Mouse (Mus musculus) liver, embryonic 15.5 days (tissue): Measurements from ENCODE around the gene Rsph10b. TPM values are rescaled to one million over a fixed set of nuclear protein-coding genes. Genes with fewer than 3 reads are reported as not detected.

Experiments used
- ATAC-seq: fragments of 200-750 bp; cut with Nextera tagmentation; 2 replicates; pipeline ENCODE4 v1.8.0; 2017; ENCODE audit warnings: moderate number of reproducible peaks, mild to moderate bottlenecking, moderate library complexity; ENCODE audit not compliant: insufficient read depth
- H3K27ac ChIP-seq: fragments of 300-500 bp; sonication (generic); replicated peaks from 2 replicates; pipeline ENCODE4 v1.5.1; 2015; ENCODE audit warnings: mild to moderate bottlenecking, inconsistent platforms
- H3K27me3 ChIP-seq: fragments of 300-500 bp; sonication (generic); 2 replicates; pipeline ENCODE4 v1.6.1; 2015; ENCODE audit warnings: mild to moderate bottlenecking, inconsistent platforms
- H3K36me3 ChIP-seq: fragments of 300-500 bp; sonication (generic); replicated peaks from 2 replicates; pipeline ENCODE4 v1.6.1; 2015; ENCODE audit warnings: moderate library complexity, mild to moderate bottlenecking, inconsistent platforms
- H3K4me1 ChIP-seq: fragments of 300-500 bp; sonication (generic); replicated peaks from 2 replicates; pipeline ENCODE4 v1.6.1; 2015; ENCODE audit warnings: inconsistent platforms
- H3K4me2 ChIP-seq: fragments of 300-500 bp; sonication (generic); 2 replicates; pipeline ENCODE4 v1.6.1; 2015; ENCODE audit warnings: moderate library complexity, mild to moderate bottlenecking, inconsistent platforms
- H3K4me3 ChIP-seq: fragments of 300-500 bp; sonication (generic); replicated peaks from 2 replicates; pipeline ENCODE4 v1.5.1; 2015; ENCODE audit warnings: mild to moderate bottlenecking, inconsistent platforms
- H3K9ac ChIP-seq: fragments of 300-500 bp; sonication (generic); 2 replicates; pipeline ENCODE4 v1.6.1; 2015; ENCODE audit warnings: moderate library complexity, mild to moderate bottlenecking, inconsistent platforms
- H3K9me3 ChIP-seq: fragments of 300-500 bp; sonication (generic); replicated peaks from 2 replicates; pipeline ENCODE4 v1.6.1; 2016; ENCODE audit warnings: inconsistent platforms
- WGBS: fragments of 180-500 bp; shearing (Covaris S2); methylation state at CpG from one replicate; pipeline ENCODE4 v1.1.7; 2015; ENCODE audit warnings: mixed read lengths; ENCODE audit not compliant: insufficient replicate concordance; 5-methylcytosine and 5-hydroxymethylcytosine counted together
- polyA plus RNA-seq: library from polyadenylated mRNA; unstranded; fragments of >200 nt; fragmentation: Nextera tagmentation; extraction: Ambion mirVana; gene quantifications from 2 replicates; pipeline ENCODE4 v1.2.1, GENCODE M21; 2015

The Rsph10b gene
- polyA plus RNA-seq, 1 experiment from 2014 or later, result 0.70 TPM

DNA sequence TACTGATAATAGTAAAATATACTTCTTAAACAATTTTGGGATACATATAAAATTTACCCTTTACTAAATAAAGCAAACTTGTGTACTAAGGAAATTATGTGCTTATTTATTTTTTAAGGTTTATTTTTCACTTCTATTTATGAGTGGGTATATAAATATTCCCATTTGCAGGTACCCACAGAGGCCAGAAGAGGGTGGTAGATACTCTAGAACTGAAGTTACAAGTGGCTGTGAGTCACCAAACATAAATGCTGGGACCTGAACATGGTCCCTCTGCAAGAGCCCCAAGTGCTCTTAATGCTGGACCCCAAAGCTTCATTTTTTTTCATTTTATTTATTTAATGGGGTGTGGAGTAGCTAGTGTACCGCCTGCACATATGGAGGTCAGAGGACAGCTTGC, 1.0 kb downstream of the Rsph10b start:
- no peak overlapping the region for H3K4me2 ChIP-seq
- no peaks in the 10 kb centered on the region; the same call in 1 of the 2 replicates for H3K27me3 ChIP-seq
- H3K27ac ChIP-seq, result no peak overlapping the region
- no peaks in the 10 kb centered on the region for H3K9me3 ChIP-seq
- H3K36me3 ChIP-seq, result peaks cover 37% of the 10 kb centered on the region
- H3K4me1 ChIP-seq, result peaks cover 7% of the 10 kb centered on the region; the same call in 1 of the 2 replicates
- ATAC-seq, result no peak
- 94% methylated on average over 1 of the region's 1 CpGs for WGBS
- H3K4me3 ChIP-seq, result no peak overlapping the region
- no peak overlapping the region for H3K9ac ChIP-seq

GRCm38 (mm10) chr5:143936156-143936555, 3.3 kb downstream of the Rsph10b start:
- no peak for ATAC-seq
- Histone ChIP-seq H3K4me1 (peaks cover 7% of the 10 kb centered on the region; the same call in 1 of the 2 replicates), H3K36me3 (peaks cover 14% of the 10 kb centered on the region), H3K27me3 (no peaks in the 10 kb centered on the region; the same call in 1 of the 2 replicates), H3K27ac (no peak overlapping the region), H3K9ac (no peak overlapping the region), H3K4me3 (no peak overlapping the region), H3K9me3 (no peaks in the 10 kb centered on the region), H3K4me2 (no peak overlapping the region)
- WGBS, result 72% methylated on average over 9 of the region's 9 CpGs

GRCm38 (mm10) chr5:143941588-143941987, 8.8 kb downstream of the Rsph10b start:
- H3K27ac ChIP-seq, result no peak overlapping the region
- no peak overlapping the region for H3K9ac ChIP-seq
- H3K4me1 ChIP-seq, result peaks cover 7% of the 10 kb centered on the region; the same call in 1 of the 2 replicates
- no peak for ATAC-seq
- H3K4me3 ChIP-seq, result no peak overlapping the region
- H3K36me3 ChIP-seq, result no peaks in the 10 kb centered on the region
- no peak overlapping the region for H3K4me2 ChIP-seq
- no peaks in the 10 kb centered on the region for H3K9me3 ChIP-seq
- H3K27me3 ChIP-seq, result peaks cover 6% of the 10 kb centered on the region; the same call in 1 of the 2 replicates
- 15% methylated on average over 10 of the region's 10 CpGs for WGBS

DNA sequence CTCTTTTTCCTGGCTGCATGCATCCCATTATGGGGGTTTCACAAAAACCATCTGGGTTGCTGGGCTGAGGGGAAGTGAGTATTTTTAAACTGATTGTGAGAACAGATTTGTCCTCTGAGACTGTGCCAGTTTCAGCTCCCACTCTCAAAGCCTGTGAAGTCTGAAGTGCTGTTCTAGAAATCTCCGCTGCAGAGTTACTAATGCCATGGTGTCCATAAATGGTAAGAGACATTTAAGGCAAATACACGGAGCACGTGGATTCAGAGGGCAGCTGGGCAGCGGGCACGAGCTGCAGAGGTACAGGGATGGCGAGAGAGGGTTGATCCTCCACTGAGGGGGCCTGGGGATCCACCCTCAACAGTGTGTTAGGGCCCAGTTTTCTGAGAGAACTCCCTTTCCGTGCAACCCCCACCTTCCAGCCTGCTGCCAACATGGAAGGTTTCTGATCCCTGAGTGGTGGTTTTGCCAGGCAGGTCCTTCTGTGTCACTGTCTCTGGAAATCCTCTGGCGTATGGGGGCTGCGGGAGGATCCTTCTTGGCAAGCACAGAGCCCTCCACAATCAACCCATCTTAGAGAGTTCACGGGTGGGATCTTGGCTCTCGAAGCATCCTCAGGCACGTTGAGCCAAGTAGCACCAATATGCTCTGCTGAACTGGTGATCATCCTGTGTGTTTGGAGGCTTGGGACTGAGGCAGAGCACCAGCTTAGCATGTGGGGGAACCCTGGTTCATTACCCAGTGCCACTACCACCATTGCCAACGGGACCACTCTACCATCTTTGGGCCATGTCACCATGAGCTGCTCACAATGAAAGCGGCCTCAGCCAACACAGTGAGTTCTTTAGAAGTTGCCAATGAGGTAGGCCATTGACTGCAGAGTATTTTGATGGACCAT, 10.6 kb downstream of the Rsph10b start:
- Histone ChIP-seq H3K9ac (no peak overlapping the region), H3K36me3 (no peaks in the 10 kb centered on the region), H3K4me2 (no peak overlapping the region), H3K27me3 (peaks cover 6% of the 10 kb centered on the region; the same call in 1 of the 2 replicates), H3K4me1 (no peaks in the 10 kb centered on the region), H3K27ac (no peak overlapping the region), H3K9me3 (no peaks in the 10 kb centered on the region), H3K4me3 (no peak overlapping the region)
- WGBS, result 71% methylated on average over 14 of the region's 14 CpGs
- no peak for ATAC-seq

DNA sequence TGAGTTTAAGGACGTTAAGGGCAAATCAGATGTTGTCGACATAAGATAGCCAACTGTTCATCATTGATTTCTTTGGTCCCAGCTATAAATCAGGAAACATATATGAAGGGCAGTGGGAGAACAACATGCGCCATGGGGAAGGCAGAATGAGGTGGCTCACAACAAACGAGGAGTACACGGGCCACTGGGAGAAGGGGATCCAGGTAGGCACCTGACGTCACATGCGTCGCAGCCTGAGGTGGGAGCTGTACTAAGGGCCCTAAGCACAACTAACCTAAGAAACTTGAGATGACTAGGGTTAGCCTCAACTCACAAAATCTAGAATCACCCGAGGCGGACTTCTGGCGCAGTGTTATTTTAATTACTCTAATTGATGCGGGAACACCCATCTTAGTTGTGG, 15.5 kb downstream of the Rsph10b start:
- Histone ChIP-seq H3K4me3 (no peak overlapping the region), H3K9me3 (no peaks in the 10 kb centered on the region), H3K4me1 (no peaks in the 10 kb centered on the region), H3K27ac (no peak overlapping the region), H3K9ac (no peak overlapping the region), H3K4me2 (no peak overlapping the region), H3K36me3 (no peaks in the 10 kb centered on the region), H3K27me3 (peaks cover 2% of the 10 kb centered on the region; the same call in 1 of the 2 replicates)
- no peak for ATAC-seq
- 74% methylated on average over 12 of the region's 12 CpGs for WGBS

DNA sequence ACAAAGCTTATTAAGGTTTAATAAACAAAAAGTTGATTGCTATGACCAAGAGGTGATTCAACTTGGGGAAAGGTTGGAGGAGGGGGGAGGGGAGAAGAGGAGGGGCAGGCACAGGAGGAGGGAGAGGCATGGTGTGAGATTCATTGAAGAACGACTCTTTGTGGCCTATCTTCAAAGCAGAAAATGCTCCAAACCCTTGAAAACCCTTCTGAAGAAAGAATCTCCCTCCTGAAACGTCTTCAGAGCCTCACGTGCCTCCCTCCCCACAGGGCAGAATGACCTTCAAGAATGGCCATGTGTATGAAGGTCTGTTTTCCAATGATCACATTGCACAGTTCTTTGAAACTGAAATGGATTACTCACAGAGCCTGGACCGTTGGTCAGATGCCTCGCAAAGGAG, 17.2 kb downstream of the Rsph10b start:
- no peaks in the 10 kb centered on the region for H3K36me3 ChIP-seq
- H3K27me3 ChIP-seq, result no peaks in the 10 kb centered on the region
- ATAC-seq, result no peak
- H3K9ac ChIP-seq, result no peak overlapping the region
- no peaks in the 10 kb centered on the region for H3K9me3 ChIP-seq
- 48% methylated on average over 5 of the region's 5 CpGs for WGBS
- no peaks in the 10 kb centered on the region for H3K4me1 ChIP-seq
- H3K4me2 ChIP-seq, result no peak overlapping the region
- no peak overlapping the region for H3K4me3 ChIP-seq
- no peak overlapping the region for H3K27ac ChIP-seq

GRCm38 (mm10) chr5:143957101-143957500, 24.3 kb downstream of the Rsph10b start:
- no peaks in the 10 kb centered on the region for H3K27me3 ChIP-seq
- H3K4me1 ChIP-seq, result no peaks in the 10 kb centered on the region
- WGBS, result 75% methylated on average over 6 of the region's 6 CpGs
- H3K36me3 ChIP-seq, result no peaks in the 10 kb centered on the region
- no peak for ATAC-seq
- H3K9ac ChIP-seq, result no peak overlapping the region
- no peaks in the 10 kb centered on the region; the same call in 1 of the 2 replicates for H3K9me3 ChIP-seq
- H3K27ac ChIP-seq, result no peak overlapping the region
- no peak overlapping the region for H3K4me3 ChIP-seq
- no peak overlapping the region for H3K4me2 ChIP-seq

- Histone ChIP-seq H3K4me2 (no peak overlapping the region), H3K9ac (no peak overlapping the region), H3K9me3 (no peaks in the 10 kb centered on the region; the same call in 1 of the 2 replicates), H3K27ac (no peak overlapping the region), H3K36me3 (no peaks in the 10 kb centered on the region), H3K4me3 (no peak overlapping the region), H3K4me1 (no peaks in the 10 kb centered on the region), H3K27me3 (peaks cover 3% of the 10 kb centered on the region; the same call in 1 of the 2 replicates)
- WGBS, result 75% methylated on average over 11 of the region's 11 CpGs
- ATAC-seq, result no peak
These were observed 26.7 kb downstream of the Rsph10b start for GRCm38 (mm10) chr5:143959551-143959950.

DNA sequence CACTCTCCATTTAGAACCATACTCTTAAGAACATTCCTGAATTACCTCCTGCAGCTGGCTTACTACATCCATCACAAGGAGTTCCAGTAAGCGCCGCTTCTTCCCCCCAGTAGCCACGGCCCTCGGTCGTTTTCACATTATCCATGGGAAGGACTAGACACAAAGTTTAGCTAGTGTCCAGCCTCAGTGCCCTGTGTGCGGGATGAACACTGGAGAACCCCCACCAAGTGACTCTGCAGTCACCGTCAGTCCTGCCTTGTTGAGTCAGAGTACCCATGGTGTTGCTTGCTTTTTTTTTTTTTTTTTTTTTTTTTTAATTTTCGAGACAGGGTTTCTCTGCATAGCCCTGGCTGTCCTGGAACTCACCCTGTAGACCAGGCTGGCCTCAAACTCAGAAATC, 28.3 kb downstream of the Rsph10b start:
- WGBS, result 74% methylated on average over 8 of the region's 8 CpGs
- no peak overlapping the region for H3K4me3 ChIP-seq
- H3K4me2 ChIP-seq, result no peak overlapping the region
- H3K36me3 ChIP-seq, result no peaks in the 10 kb centered on the region
- no peak for ATAC-seq
- H3K9ac ChIP-seq, result no peak overlapping the region
- peaks cover 3% of the 10 kb centered on the region; the same call in 1 of the 2 replicates for H3K27me3 ChIP-seq
- no peak overlapping the region for H3K27ac ChIP-seq
- H3K9me3 ChIP-seq, result no peaks in the 10 kb centered on the region
- H3K4me1 ChIP-seq, result no peaks in the 10 kb centered on the region

DNA sequence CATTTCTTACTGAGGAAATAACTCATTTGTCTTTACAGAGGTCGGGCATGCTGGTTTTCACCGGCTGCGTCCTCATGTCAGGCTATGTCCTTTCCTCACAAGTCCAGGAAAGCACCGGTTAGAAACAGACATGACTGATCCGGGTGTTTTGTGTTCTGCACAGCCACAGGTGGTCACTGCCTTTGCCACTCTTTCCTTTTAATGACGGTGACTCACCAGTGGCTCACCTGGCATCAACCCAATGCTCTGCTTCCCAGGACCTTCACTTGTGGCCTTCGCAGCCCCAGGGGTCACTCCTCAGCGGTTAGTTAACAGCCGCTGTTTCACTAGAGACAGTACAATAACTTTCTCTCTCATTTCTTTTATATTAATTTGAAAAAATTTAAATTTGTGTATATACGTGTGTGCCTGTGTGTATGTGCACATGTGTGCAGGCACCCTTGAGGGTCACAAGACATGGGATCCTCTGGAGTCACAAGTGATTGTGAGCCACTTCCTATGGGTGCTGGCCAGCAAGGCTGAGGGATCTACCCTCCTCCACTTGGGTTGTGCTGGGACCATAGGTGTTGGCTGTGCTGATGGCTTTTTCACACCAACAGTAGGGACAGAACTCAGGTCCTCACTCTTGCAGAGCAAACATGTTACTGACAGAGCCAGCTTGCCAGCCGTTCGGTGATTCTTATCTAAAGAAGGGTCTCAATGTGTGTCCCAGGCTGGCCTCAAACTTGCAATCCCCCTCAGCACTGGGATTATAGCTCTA, 32.9 kb downstream of the Rsph10b start:
- Histone ChIP-seq H3K9ac (no peak overlapping the region), H3K9me3 (no peaks in the 10 kb centered on the region), H3K36me3 (no peaks in the 10 kb centered on the region), H3K4me2 (no peak overlapping the region), H3K27me3 (peaks cover 3% of the 10 kb centered on the region; the same call in 1 of the 2 replicates), H3K27ac (no peak overlapping the region), H3K4me3 (no peak overlapping the region), H3K4me1 (no peaks in the 10 kb centered on the region)
- no peak for ATAC-seq
- 63% methylated on average over 12 of the region's 12 CpGs for WGBS

DNA sequence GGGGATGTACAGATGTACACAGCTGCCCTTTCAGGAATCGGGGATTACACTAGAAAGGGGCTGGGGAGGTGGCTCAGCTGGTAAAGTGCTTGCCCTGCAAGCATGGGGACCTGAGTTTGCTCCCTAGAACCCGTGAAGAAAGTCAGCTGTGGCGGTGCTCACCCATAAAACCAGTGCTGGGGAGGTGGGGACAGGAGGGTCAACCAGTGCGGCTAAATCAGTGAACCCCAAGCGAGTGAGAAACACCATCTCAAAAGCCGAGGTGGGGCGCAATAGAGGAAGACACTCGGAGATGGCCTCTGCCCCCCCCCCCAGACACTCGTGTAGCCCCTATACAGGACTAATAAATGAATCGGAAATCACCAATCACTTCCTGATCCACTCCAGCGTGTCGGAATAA, 33.8 kb downstream of the Rsph10b start:
- Histone ChIP-seq H3K4me1 (peaks cover under 1% of the 10 kb centered on the region; the same call in 1 of the 2 replicates), H3K27me3 (peaks cover 3% of the 10 kb centered on the region; the same call in 1 of the 2 replicates), H3K4me2 (no peak overlapping the region), H3K9me3 (no peaks in the 10 kb centered on the region), H3K4me3 (no peak overlapping the region), H3K27ac (no peak overlapping the region), H3K36me3 (no peaks in the 10 kb centered on the region), H3K9ac (no peak overlapping the region)
- ATAC-seq, result no peak
- WGBS, result 70% methylated on average over 12 of the region's 12 CpGs
